Mouse (Mus musculus) thymus, adult 2 months (tissue): ENCODE results near the gene Irak2. TPM values are rescaled to one million over a fixed set of nuclear protein-coding genes. Genes with fewer than 3 reads are reported as not detected.

Experiments
- DNase-seq: peaks from one replicate; pipeline ENCODE4 v3.0.0; 2021
- H3K27ac ChIP-seq: fragments of 200-500 bp; 2 replicates; pipeline ENCODE4 v1.5.1; 2012; ENCODE audit warnings: low read length, control low read depth; ENCODE audit not compliant: control insufficient read depth, insufficient read depth
- H3K27me3 ChIP-seq: fragments of 200-500 bp; 2 replicates; pipeline ENCODE4 v1.6.1; 2012; ENCODE audit warnings: mild to moderate bottlenecking, low read length, moderate library complexity, mixed read lengths; ENCODE audit not compliant: control insufficient read depth, insufficient read depth
- H3K36me3 ChIP-seq: fragments of 200-500 bp; 2 replicates; pipeline ENCODE4 v1.6.1; 2012; ENCODE audit warnings: mild to moderate bottlenecking, low read length, moderate library complexity; ENCODE audit not compliant: control insufficient read depth, insufficient read depth
- H3K4me1 ChIP-seq: fragments of 200-500 bp; replicated peaks from 2 replicates; pipeline ENCODE4 v1.6.1; 2012; ENCODE audit warnings: low read length; ENCODE audit not compliant: control insufficient read depth, insufficient read depth
- H3K4me3 ChIP-seq: fragments of 200-500 bp; 2 replicates; pipeline ENCODE4 v1.5.1; 2012; ENCODE audit warnings: mild to moderate bottlenecking, low read length, control low read depth, moderate library complexity; ENCODE audit not compliant: control insufficient read depth, insufficient read depth
- CTCF ChIP-seq: fragments of 200-500 bp; IDR thresholded peaks from 2 replicates; pipeline ENCODE4 v1.5.1; 2012; ENCODE audit warnings: mild to moderate bottlenecking, control low read depth, low read length, moderate library complexity, borderline replicate concordance; ENCODE audit not compliant: control insufficient read depth, poor library complexity, insufficient read depth; ENCODE audit errors: extremely low read depth
- POLR2A ChIP-seq: fragments of 200-500 bp; IDR thresholded peaks from 2 replicates; pipeline ENCODE4 v1.6.1; 2012; ENCODE audit warnings: mild to moderate bottlenecking, low read length, control low read depth, moderate library complexity; ENCODE audit not compliant: control insufficient read depth, poor library complexity, insufficient read depth; ENCODE audit errors: extremely low read depth
- WGBS: fragments of 180-500 bp; shearing (Covaris S2); methylation state at CpG from one replicate; pipeline ENCODE4 v1.1.7; 2018; 5-methylcytosine and 5-hydroxymethylcytosine counted together
- polyA plus RNA-seq: library from polyadenylated mRNA; depleted of rRNA; stranded (reverse); fragments of >200 nt; gene quantifications from 2 replicates; pipeline ENCODE4 v1.2.3, GENCODE M21; 2012

The Irak2 gene
- polyA plus RNA-seq, 1 experiment, result 17.8 TPM

GRCm38 (mm10) chr6:113649346-113650196, 11.3 kb downstream of the Irak2 start:
- 86% methylated on average over 7 of the region's 7 CpGs for WGBS
- TF ChIP-seq CTCF (no peak), POLR2A (no peak)
- H3K36me3 ChIP-seq, result no peaks in the 10 kb centered on the region
- no peak for DNase-seq
- no peaks in the 10 kb centered on the region for H3K27me3 ChIP-seq
- H3K4me3 ChIP-seq, result no peak overlapping the region
- peaks cover 10% of the 10 kb centered on the region for H3K4me1 ChIP-seq
- no peak overlapping the region for H3K27ac ChIP-seq

GRCm38 (mm10) chr6:113650197-113650640, 12.0 kb downstream of the Irak2 start:
- 57% methylated on average over 4 of the region's 4 CpGs for WGBS
- TF ChIP-seq CTCF, result no peak
- TF ChIP-seq POLR2A, result no peak
- H3K4me3 ChIP-seq, result no peak overlapping the region
- no peak for DNase-seq
- no peaks in the 10 kb centered on the region for H3K36me3 ChIP-seq
- H3K27me3 ChIP-seq, result no peaks in the 10 kb centered on the region
- H3K4me1 ChIP-seq, result peaks cover 11% of the 10 kb centered on the region
- H3K27ac ChIP-seq, result no peak overlapping the region

DNA sequence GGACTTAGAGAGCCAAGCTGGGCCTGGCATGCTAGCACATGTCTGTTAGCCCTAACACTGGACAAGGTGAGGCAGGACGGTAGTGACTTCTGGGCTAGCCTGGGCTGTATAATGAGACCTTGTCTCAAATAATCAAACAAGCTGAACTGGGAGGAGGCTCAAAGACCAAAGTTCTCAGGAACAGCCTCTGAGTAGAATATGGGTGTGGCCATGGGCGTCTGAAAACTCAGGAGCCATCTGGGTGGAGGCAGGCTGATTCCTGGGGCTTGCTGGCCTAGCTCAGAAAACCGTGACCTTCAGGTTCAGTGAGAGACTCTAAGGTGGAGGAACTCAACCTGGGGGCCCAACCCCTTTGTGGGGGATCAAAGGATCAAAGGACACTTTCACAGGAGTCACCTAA, 13.4 kb downstream of the Irak2 start:
- no peak overlapping the region for H3K27ac ChIP-seq
- no peaks in the 10 kb centered on the region for H3K36me3 ChIP-seq
- peaks cover 12% of the 10 kb centered on the region for H3K4me1 ChIP-seq
- TF ChIP-seq POLR2A, result no peak
- DNase-seq, result no peak
- 83% methylated on average over 3 of the region's 3 CpGs for WGBS
- H3K27me3 ChIP-seq, result no peaks in the 10 kb centered on the region
- no peak overlapping the region for H3K4me3 ChIP-seq

- H3K27me3 ChIP-seq, result no peaks in the 10 kb centered on the region
- no peaks in the 10 kb centered on the region for H3K36me3 ChIP-seq
- 94% methylated on average over 7 of the region's 7 CpGs for WGBS
- DNase-seq, result no peak
- H3K27ac ChIP-seq, result no peak overlapping the region
- H3K4me1 ChIP-seq, result peaks cover 21% of the 10 kb centered on the region
- TF ChIP-seq POLR2A (no peak), CTCF (no peak)
- no peak overlapping the region for H3K4me3 ChIP-seq
These were observed 15.3 kb downstream of the Irak2 start for GRCm38 (mm10) chr6:113653551-113653950.

- Histone ChIP-seq H3K27ac (no peak overlapping the region), H3K4me3 (no peak overlapping the region), H3K36me3 (no peaks in the 10 kb centered on the region), H3K4me1 (peaks cover 21% of the 10 kb centered on the region), H3K27me3 (no peaks in the 10 kb centered on the region)
- WGBS, result 27% methylated on average over 8 of the region's 8 CpGs
- DNase-seq, result no peak
- no peak for TF ChIP-seq CTCF
- no peak for TF ChIP-seq POLR2A
These were observed 15.8 kb downstream of the Irak2 start for GRCm38 (mm10) chr6:113654102-113654501.

DNA sequence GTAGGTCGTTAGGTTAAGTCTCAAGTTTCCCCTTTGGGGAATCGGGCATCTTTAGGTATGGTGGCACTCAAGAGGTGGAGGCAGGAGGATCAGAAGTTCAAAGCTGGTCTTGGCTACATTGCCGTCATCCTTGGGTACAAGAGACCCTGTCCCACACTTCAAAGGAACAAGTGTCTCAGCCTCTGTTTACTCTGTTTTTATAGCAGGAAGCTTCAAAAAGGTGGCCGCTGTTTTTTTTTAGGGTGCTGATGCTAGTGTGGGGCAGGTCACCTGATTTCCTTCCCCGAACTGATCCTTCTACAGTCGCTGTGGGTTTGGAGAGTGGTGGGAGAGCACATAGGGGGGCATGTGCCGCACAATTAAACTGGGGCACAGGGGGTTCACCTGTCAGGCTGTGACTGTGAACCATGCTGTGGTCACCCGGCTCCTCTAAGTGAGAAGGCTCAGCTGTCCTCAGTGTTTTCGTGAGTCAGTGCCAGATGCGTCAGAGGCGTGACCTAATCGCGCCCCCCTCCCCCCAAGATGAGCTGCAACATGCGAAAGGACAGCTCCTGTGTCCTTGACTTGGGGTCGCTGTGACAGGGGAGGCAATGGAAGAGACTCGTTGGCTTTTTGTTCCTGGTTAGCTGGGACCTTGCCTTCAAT, 16.6 kb downstream of the Irak2 start:
- 24% methylated on average over 16 of the region's 16 CpGs for WGBS
- DNase-seq, result no peak
- TF ChIP-seq CTCF (no peak), POLR2A (no peak)
- no peak overlapping the region for H3K4me3 ChIP-seq
- no peaks in the 10 kb centered on the region for H3K36me3 ChIP-seq
- peaks cover 21% of the 10 kb centered on the region for H3K4me1 ChIP-seq
- no peak overlapping the region for H3K27ac ChIP-seq
- H3K27me3 ChIP-seq, result no peaks in the 10 kb centered on the region

DNA sequence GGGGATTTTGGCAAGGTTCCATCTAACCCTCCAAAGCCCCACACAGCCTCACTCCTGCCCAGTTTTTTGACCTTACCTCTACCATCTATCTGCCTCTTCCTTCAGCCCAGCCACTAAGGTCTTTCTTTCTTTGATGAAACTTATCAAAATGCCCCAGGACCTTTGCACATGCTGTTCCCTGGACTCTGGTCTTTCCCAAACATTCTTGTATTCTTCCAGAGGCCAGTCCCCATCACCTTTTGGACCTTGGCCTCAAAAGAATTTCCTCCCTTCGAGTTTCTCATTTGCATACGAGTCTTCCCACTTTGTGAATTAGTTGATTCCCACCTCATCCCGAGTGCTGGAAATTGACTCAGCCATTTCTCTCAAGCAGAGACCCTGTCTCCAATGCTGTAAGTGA, 17.2 kb downstream of the Irak2 start:
- TF ChIP-seq CTCF (no peak), POLR2A (no peak)
- Histone ChIP-seq H3K4me3 (no peak overlapping the region), H3K4me1 (peaks cover 22% of the 10 kb centered on the region), H3K36me3 (no peaks in the 10 kb centered on the region), H3K27me3 (no peaks in the 10 kb centered on the region), H3K27ac (no peak overlapping the region)
- DNase-seq, result no peak
- 95% methylated on average over 3 of the region's 3 CpGs for WGBS
